Mouse (Mus musculus): ENCODE results near the gene Hoxa1. TPM values are rescaled to one million over a fixed set of nuclear protein-coding genes. Genes with fewer than 3 reads are reported as not detected.
A peak's percentile ranks its signal among the peaks of the same experiment; 100 is the strongest.

Hoxa1 gene
- polyA plus RNA-seq, 1 experiment from 2014 or later: 2.0 TPM

DNA sequence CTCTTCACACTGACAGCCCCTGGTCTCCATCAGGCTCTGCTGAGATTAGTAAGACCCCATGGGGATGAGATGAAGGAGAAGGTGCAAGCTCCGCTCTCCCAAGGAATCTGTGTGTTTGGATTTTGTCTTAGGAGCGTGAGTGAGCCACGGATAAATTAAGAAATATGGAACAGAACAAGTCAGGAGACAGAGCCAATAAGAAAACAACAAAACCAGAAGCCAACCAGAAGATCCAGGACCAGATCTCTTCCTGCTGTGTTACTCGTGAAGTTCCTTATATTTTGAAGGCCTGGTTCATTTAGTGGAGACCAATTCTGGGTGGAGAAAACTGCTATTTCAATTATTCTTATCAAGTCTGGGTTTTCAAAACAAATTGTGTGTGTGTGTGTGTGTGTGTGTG lies 6.5 kb downstream of the Hoxa1 start:
- no peaks in the 10 kb centered on the region for H3K9me3 ChIP-seq
- no peak overlapping the region for H3K4me2 ChIP-seq
- peaks cover 33% of the 10 kb centered on the region for H3K27me3 ChIP-seq
- no peak overlapping the region for H3K9ac ChIP-seq
- H3K27ac ChIP-seq (replicated peaks): no peak overlapping the region
- peaks cover 49% of the 10 kb centered on the region for H3K4me1 ChIP-seq (replicated peaks)
- 44% methylated on average over 4 of the region's 4 CpGs for WGBS
- no peaks in the 10 kb centered on the region for H3K36me3 ChIP-seq
- no peak for ATAC-seq (ENCODE audit: low read depth)
- no peak overlapping the region for H3K4me3 ChIP-seq

DNA sequence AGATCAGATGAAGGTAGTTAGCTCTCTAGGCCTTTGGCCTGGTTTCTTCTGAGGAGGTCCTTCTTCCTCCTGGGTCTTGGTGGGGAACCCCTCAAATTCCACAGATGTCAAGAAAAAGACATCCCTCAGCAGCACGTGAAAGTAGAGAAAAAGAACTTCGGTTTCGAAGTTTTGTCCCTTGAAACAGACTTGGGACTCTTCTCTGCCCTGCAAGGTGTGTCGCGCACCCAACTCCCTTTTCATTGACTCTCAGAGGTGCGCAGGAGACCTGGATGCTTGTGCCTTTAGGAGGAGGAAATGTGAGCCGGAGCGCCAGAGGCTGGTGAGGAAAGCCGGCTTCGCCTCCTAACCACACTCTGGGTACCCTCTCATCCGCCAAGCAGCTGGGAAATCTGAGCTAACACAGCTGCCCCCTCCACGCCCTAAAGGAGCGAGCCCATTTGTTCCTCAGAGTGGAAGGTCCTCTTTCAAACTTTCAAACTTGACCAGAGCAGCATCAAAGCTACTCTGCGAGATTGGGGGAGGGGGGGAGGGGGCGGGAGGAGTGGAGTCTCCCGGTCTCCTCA lies 7.6 kb downstream of the Hoxa1 start:
- H3K4me1 ChIP-seq (replicated peaks): peaks cover 39% of the 10 kb centered on the region
- peaks cover 23% of the 10 kb centered on the region for H3K27me3 ChIP-seq
- WGBS: 6% methylated on average over 16 of the region's 16 CpGs
- ATAC-seq (ENCODE audit: low read depth): no peak
- H3K27ac ChIP-seq (replicated peaks): no peak overlapping the region
- H3K4me2 ChIP-seq: peak overlapping the region; percentile 39
- no peaks in the 10 kb centered on the region for H3K9me3 ChIP-seq
- no peaks in the 10 kb centered on the region for H3K36me3 ChIP-seq
- no peak overlapping the region for H3K9ac ChIP-seq
- H3K4me3 ChIP-seq: no peak overlapping the region

DNA sequence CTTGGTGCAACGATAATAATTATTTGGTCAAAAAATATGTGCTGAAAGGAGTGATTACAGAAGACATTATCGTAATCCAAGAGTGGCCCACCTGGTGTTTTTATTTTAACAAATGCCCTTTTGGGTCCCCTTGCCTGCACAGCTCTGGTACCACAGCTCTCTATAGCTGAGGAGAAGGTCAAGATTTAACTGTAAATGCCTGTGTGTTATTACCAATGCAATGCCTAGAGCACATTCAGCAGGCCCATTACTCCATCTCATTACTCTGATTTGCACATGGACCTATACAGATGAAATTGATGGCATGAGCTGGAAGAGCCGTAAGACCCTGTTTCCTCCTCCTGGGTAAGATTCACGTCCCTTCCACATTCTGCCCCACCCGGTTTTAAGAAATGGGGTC lies 19.0 kb downstream of the Hoxa1 start:
- H3K27ac ChIP-seq (replicated peaks): peak overlapping the region; percentile 34; the same call in 1 of the 2 replicates
- H3K4me2 ChIP-seq: no peak overlapping the region
- no peaks in the 10 kb centered on the region for H3K9me3 ChIP-seq
- WGBS: 51% methylated on average over 5 of the region's 5 CpGs
- no peaks in the 10 kb centered on the region for H3K36me3 ChIP-seq
- H3K4me3 ChIP-seq: no peak overlapping the region
- H3K4me1 ChIP-seq (replicated peaks): peaks cover 28% of the 10 kb centered on the region
- no peak overlapping the region for H3K9ac ChIP-seq
- peak; percentile 74; the same call in 1 of the 2 replicates for ATAC-seq (ENCODE audit: low read depth)
- no peaks in the 10 kb centered on the region for H3K27me3 ChIP-seq

DNA sequence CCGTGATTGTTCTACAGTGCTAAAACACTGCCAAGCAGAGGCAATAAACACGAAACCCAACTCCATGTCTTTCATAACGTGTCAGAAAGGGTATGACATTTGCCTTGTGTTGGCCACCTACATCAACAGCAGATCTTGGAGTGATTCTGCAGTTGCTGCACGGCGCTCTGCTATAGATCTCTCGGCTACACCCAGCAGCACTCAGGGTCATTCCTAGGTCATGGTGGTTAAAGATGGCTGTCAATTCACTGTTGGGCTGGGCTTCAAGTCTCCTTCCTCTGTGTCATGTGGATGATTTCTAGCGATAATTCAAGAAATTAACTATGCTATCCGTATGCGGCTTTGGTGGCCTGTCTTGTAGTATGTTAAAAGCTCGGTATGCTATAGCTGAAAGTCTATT lies 19.5 kb downstream of the Hoxa1 start:
- H3K27ac ChIP-seq (replicated peaks): peak overlapping the region; percentile 34; the same call in 1 of the 2 replicates
- no peaks in the 10 kb centered on the region for H3K9me3 ChIP-seq
- no peaks in the 10 kb centered on the region for H3K27me3 ChIP-seq
- WGBS: 27% methylated on average over 10 of the region's 10 CpGs
- H3K9ac ChIP-seq: no peak overlapping the region
- H3K4me1 ChIP-seq (replicated peaks): peaks cover 28% of the 10 kb centered on the region
- no peak overlapping the region for H3K4me3 ChIP-seq
- ATAC-seq (ENCODE audit: low read depth): no peak
- no peak overlapping the region for H3K4me2 ChIP-seq
- H3K36me3 ChIP-seq: no peaks in the 10 kb centered on the region

DNA sequence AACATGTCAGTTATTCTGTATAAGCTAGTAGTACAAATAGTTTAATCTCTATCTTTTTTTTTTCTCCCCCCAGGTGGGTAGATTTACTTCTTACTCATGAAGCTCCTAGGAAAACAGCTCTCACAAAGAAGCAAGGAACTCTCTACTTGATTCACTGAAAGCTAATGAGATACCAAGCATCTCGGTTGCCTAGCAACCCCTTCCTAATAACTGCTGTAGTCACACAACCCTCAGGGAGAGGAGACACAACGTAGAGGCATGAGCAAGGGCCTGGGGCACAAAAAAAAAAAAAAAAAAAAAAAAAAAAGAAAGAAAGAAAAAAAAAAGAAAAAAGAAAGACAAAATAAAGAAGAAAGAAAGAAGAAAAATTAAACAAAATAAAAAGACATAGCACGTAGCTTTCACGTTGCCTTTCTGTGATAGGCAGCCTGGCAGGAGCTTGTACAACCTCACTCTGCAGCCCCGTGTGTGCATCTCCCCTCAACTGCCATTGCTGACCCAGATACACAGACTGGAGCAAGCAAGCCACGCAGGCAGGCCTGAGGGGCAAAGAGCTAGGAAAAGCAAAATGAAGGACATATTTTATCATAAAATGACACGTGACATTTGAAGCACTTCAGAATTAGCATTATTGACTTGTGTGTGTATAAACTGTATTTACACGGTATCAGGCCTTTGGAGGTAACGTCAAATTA lies 20.1 kb downstream of the Hoxa1 start:
- H3K27me3 ChIP-seq: no peaks in the 10 kb centered on the region
- H3K4me3 ChIP-seq: no peak overlapping the region
- H3K36me3 ChIP-seq: no peaks in the 10 kb centered on the region
- no peak overlapping the region for H3K9ac ChIP-seq
- no peaks in the 10 kb centered on the region for H3K9me3 ChIP-seq
- ATAC-seq (ENCODE audit: low read depth): peak; percentile 74; the same call in 1 of the 2 replicates
- peaks cover 28% of the 10 kb centered on the region for H3K4me1 ChIP-seq (replicated peaks)
- 30% methylated on average over 9 of the region's 9 CpGs for WGBS
- H3K27ac ChIP-seq (replicated peaks): no peak overlapping the region
- no peak overlapping the region for H3K4me2 ChIP-seq

DNA sequence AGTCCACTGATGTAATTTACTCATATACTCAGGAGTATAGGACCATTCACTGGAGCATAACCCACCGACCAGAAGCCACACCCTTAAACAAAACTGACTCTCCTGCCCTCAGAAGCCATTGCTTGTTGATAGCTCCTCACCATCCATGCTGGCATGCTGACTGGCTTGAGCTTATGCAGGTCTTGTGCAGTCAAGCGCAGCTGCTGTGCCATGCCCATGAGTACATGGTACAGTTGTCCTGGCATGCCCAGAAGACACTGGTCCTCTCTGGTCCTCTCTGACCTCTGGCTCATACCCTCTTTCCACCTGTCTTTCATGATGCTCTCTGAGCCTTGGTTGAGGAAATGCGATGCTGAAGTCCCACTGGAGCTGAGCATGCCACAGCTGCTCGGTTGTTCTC lies 34.4 kb downstream of the Hoxa1 start:
- Histone ChIP-seq H3K36me3 (no peaks in the 10 kb centered on the region), H3K9me3 (peaks cover 3% of the 10 kb centered on the region; the same call in 1 of the 2 replicates), H3K4me2 (no peak overlapping the region), H3K27me3 (no peaks in the 10 kb centered on the region), H3K27ac (replicated peaks) (no peak overlapping the region), H3K9ac (no peak overlapping the region), H3K4me3 (no peak overlapping the region), H3K4me1 (replicated peaks) (peaks cover 20% of the 10 kb centered on the region)
- 83% methylated on average over 4 of the region's 4 CpGs for WGBS
- no peak for ATAC-seq (ENCODE audit: low read depth)

DNA sequence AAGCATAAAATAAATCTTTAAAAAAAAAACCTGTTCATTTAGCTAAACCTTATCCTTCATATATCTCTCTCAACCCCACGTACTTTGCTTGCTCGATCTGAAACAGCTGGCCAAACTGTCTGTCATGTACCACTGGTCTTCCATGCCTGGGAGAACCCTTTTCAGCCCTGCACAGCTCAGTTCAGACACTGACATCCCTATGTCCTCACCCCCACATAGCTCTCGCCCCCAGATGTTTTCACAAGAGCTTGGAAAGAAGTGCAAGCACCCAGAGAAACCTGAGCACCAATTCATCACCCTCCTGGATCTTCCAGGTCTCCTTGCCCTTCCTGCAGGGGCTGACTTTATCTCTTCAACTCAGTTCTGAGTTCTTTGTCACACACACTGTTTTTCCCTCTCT lies 36.9 kb downstream of the Hoxa1 start:
- Histone ChIP-seq H3K4me3 (no peak overlapping the region), H3K4me2 (no peak overlapping the region), H3K9ac (no peak overlapping the region), H3K27ac (replicated peaks) (no peak overlapping the region), H3K4me1 (replicated peaks) (peaks cover 34% of the 10 kb centered on the region), H3K9me3 (no peaks in the 10 kb centered on the region), H3K27me3 (no peaks in the 10 kb centered on the region), H3K36me3 (no peaks in the 10 kb centered on the region)
- ATAC-seq (ENCODE audit: low read depth): no peak
- 60% methylated on average over 3 of the region's 3 CpGs for WGBS

DNA sequence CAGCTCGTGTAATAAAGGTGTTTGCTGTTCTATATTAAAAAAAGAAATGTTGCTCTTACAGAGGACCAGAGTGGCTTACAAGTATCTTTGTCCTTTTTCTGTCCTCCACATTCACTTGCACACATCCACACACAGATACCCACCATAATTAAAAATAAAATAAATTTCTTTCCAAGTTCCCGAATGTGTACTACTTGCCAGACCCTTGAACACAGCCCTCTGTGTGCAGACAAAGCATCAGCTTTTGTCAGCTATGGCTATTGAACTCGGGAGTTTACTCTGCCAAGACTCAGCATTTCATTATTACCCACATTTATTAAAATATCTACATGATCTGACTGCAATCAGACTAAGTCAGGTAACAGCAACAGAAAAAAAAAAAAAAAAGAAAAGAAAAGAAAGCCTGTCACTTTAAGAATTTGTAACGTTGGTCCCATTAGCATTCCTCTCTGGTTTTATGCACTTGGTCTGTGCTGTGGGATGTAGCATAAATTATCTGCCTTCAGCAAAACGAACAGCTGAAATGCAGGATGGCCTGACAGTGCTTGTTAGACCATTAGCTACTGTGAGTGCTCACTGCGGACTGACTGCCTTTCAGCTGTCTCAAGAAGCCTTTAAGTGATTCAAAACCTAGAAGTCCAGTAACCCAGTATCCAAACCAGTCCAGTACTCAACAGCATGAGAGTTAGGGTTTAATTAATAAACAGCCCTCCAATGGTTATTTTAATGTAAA lies 39.0 kb downstream of the Hoxa1 start:
- Histone ChIP-seq H3K36me3 (no peaks in the 10 kb centered on the region), H3K4me2 (0 out of 2 replicates have a peak overlapping the region, but pooled peaks have one; percentile 13), H3K9me3 (no peaks in the 10 kb centered on the region), H3K4me3 (no peak overlapping the region), H3K27ac (replicated peaks) (peak overlapping the region; percentile 77), H3K27me3 (no peaks in the 10 kb centered on the region), H3K4me1 (replicated peaks) (peaks cover 43% of the 10 kb centered on the region), H3K9ac (0 out of 2 replicates have a peak overlapping the region, but pooled peaks have one; percentile 17)
- ATAC-seq (ENCODE audit: low read depth): peak; percentile 90; the same call in 1 of the 2 replicates
- 4% methylated on average over 6 of the region's 6 CpGs for WGBS

DNA sequence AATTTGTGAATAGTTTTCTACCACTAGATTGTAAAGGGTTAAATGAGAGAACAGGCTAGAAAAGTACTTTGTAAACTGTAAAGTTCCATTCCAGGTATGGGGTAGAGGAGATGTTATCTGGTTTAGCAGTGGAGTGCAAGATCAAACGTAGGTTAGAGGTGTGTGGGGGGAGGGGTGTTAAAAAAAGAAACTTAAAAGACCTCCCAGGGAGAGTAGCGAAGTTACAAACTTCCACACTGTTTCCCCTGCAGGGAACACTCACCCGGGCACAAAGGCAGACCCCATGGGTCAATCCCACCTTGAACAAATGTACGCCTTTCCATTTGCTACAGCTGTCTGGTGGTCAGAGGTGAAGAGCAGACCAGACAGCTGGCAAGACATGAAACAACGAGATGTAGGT lies 42.2 kb downstream of the Hoxa1 start:
- H3K27ac ChIP-seq (replicated peaks): no peak overlapping the region
- 0 out of 2 replicates have a peak, but pooled peaks cover 3% of the 10 kb centered on the region for H3K27me3 ChIP-seq
- WGBS: 12% methylated on average over 5 of the region's 5 CpGs
- no peaks in the 10 kb centered on the region for H3K36me3 ChIP-seq
- peaks cover 43% of the 10 kb centered on the region for H3K4me1 ChIP-seq (replicated peaks)
- no peaks in the 10 kb centered on the region for H3K9me3 ChIP-seq
- no peak overlapping the region for H3K9ac ChIP-seq
- no peak overlapping the region for H3K4me2 ChIP-seq
- no peak overlapping the region for H3K4me3 ChIP-seq
- no peak for ATAC-seq (ENCODE audit: low read depth)

DNA sequence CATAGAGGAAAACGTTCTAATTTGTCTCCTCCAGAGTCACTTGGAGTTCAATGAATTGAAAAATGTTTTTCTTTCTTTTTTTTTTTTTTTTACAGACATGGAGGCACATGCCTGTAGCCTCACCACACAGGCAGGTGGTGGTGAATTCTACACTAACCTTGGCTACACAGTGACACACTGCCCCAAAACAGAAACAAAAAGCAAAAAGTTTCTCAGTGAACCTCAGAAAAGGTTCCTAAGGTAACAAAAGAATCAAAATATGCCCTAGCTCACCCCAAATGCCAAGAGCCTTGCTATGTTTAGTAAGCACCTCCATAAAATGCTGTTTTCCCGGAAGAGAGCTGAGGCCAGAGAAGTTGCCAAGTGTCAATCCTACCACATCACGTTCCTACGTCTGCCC lies 46.3 kb downstream of the Hoxa1 start:
- Histone ChIP-seq H3K4me2 (no peak overlapping the region), H3K4me3 (no peak overlapping the region), H3K36me3 (no peaks in the 10 kb centered on the region), H3K9me3 (no peaks in the 10 kb centered on the region), H3K4me1 (replicated peaks) (peaks cover 16% of the 10 kb centered on the region), H3K27me3 (0 out of 2 replicates have a peak, but pooled peaks cover 3% of the 10 kb centered on the region), H3K27ac (replicated peaks) (no peak overlapping the region), H3K9ac (no peak overlapping the region)
- 77% methylated on average over 4 of the region's 4 CpGs for WGBS
- no peak for ATAC-seq (ENCODE audit: low read depth)

DNA sequence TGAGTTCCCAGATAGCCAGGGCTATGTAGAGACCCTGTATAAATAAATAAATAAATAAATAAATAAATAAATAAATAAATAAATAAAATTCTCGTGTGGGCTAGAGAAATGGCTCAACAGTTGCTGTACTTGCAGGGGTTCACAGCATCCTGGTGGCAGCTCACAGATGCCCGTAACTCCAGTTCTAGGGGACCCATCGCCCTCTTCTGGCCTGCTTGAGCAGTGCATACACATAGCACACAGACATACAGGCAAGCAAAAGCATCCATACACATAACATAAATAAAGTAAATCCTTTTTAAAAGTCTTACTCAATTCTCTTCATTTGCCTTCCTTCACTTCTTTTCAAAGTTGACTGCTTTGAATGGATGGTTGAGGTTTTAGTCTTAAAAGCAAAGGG lies 50.7 kb downstream of the Hoxa1 start:
- H3K9me3 ChIP-seq: no peaks in the 10 kb centered on the region
- H3K36me3 ChIP-seq: no peaks in the 10 kb centered on the region
- no peak overlapping the region for H3K27ac ChIP-seq (replicated peaks)
- no peak overlapping the region for H3K9ac ChIP-seq
- H3K4me2 ChIP-seq: no peak overlapping the region
- peaks cover 15% of the 10 kb centered on the region for H3K4me1 ChIP-seq (replicated peaks)
- no peak overlapping the region for H3K4me3 ChIP-seq
- no peaks in the 10 kb centered on the region for H3K27me3 ChIP-seq
- 93% methylated on average over 3 of the region's 3 CpGs for WGBS
- ATAC-seq (ENCODE audit: low read depth): no peak

DNA sequence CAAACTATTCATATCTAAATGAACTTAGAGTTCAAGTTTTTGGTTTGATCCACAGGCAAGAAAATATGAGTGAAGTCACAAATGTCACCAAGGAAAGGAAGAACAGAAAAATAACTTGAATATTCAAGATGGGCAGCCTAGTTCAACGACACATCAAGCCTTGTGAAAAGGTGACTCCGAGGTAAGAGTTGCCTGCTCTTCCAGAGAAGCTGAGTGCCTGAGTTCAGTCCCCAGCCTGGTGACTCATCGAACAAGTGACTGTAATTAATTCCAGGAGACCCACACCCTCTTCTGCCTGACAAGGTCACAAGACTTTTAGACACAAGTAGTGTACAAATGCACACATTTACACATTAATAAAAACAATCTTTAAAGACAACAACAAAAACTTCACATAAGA lies 51.4 kb downstream of the Hoxa1 start:
- no peak overlapping the region for H3K4me2 ChIP-seq
- no peaks in the 10 kb centered on the region for H3K27me3 ChIP-seq
- H3K36me3 ChIP-seq: no peaks in the 10 kb centered on the region
- H3K9ac ChIP-seq: no peak overlapping the region
- H3K4me3 ChIP-seq: no peak overlapping the region
- H3K27ac ChIP-seq (replicated peaks): no peak overlapping the region
- no peaks in the 10 kb centered on the region for H3K9me3 ChIP-seq
- peaks cover 22% of the 10 kb centered on the region for H3K4me1 ChIP-seq (replicated peaks)
- 19% methylated on average over 3 of the region's 3 CpGs for WGBS
- no peak for ATAC-seq (ENCODE audit: low read depth)

Measured in neural tube, embryonic 13.5 days (tissue).